Mouse (Mus musculus): ENCODE data around the gene Slc25a21. TPM values are rescaled to one million over a fixed set of nuclear protein-coding genes. Genes with fewer than 3 reads are reported as not detected.

The Slc25a21 gene
- polyA plus RNA-seq, 1 experiment from 2014 or later, result 12.6 TPM

GRCm38 (mm10) chr12:57016324-57016723 lies 180.9 kb downstream of the Slc25a21 start:
- Histone ChIP-seq H3K27ac (ENCODE audit: low read depth) (no peak overlapping the region), H3K27me3 (ENCODE audit: insufficient read depth, low read length) (no peaks in the 10 kb centered on the region), H3K9ac (replicated peaks) (no peak overlapping the region), H3K4me2 (ENCODE audit: low read depth, low read length) (no peak overlapping the region), H3K36me3 (replicated peaks; ENCODE audit: insufficient read depth, low read length) (no peaks in the 10 kb centered on the region), H3K4me1 (ENCODE audit: insufficient read depth) (no peaks in the 10 kb centered on the region), H3K9me3 (ENCODE audit: low read length) (no peaks in the 10 kb centered on the region), H3K4me3 (ENCODE audit: low read depth, low read length) (no peak overlapping the region)
- ATAC-seq (no peak), DNase-seq (no peak)
- TF ChIP-seq CTCF (IDR thresholded peaks at IDR 0.05; ENCODE audit: low read depth) (no peak), EP300 (IDR thresholded peaks at IDR 0.05; ENCODE audit: low read depth) (no peak)
- 76% methylated on average over 3 of the region's 3 CpGs for WGBS (ENCODE audit: insufficient replicate concordance)

DNA sequence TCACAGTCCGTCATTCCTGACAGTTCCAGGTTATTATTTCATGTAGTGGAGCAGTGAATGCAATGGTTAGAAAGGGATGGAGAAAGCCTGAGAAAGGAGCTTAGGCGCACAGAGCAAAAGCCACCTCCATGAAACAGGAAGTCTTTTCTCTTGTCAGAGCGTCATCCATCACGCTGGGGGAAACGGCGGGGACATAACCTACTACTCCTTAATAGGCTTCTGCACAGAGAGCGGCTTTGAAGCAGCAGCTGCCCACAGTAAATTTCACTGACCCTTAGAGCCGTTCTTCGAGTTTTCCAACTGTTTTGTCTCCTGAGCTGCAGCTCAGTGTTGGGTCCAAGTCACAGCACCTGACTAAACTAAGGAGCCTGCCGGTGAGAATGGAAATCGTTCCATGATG lies 188.3 kb downstream of the Slc25a21 start:
- Histone ChIP-seq H3K4me3 (ENCODE audit: low read depth, low read length) (no peak overlapping the region), H3K9ac (replicated peaks) (no peak overlapping the region), H3K4me1 (ENCODE audit: insufficient read depth) (no peaks in the 10 kb centered on the region), H3K27me3 (ENCODE audit: insufficient read depth, low read length) (no peaks in the 10 kb centered on the region), H3K9me3 (ENCODE audit: low read length) (no peaks in the 10 kb centered on the region), H3K4me2 (ENCODE audit: low read depth, low read length) (no peak overlapping the region), H3K27ac (ENCODE audit: low read depth) (no peak overlapping the region), H3K36me3 (replicated peaks; ENCODE audit: insufficient read depth, low read length) (no peaks in the 10 kb centered on the region)
- ATAC-seq, result no peak
- no peak for TF ChIP-seq EP300 (IDR thresholded peaks at IDR 0.05; ENCODE audit: low read depth)
- no peak for TF ChIP-seq CTCF (IDR thresholded peaks at IDR 0.05; ENCODE audit: low read depth)
- 49% methylated on average over 11 of the region's 11 CpGs for whole genome bisulfite sequencing (ENCODE audit: insufficient replicate concordance)
- DNase-seq, result no peak

GRCm38 (mm10) chr12:56986049-56986448 lies 211.2 kb downstream of the Slc25a21 start:
- no peak overlapping the region for H3K4me2 ChIP-seq (ENCODE audit: low read depth, low read length)
- ATAC-seq (no peak), DNase-seq (peak; percentile 64)
- no peaks in the 10 kb centered on the region for H3K36me3 ChIP-seq (replicated peaks; ENCODE audit: insufficient read depth, low read length)
- H3K9ac ChIP-seq (replicated peaks), result no peak overlapping the region
- TF ChIP-seq EP300 (IDR thresholded peaks at IDR 0.05; ENCODE audit: low read depth) (no peak), CTCF (IDR thresholded peaks at IDR 0.05; ENCODE audit: low read depth) (peak; percentile 90)
- H3K27me3 ChIP-seq (ENCODE audit: insufficient read depth, low read length), result no peaks in the 10 kb centered on the region
- no peak overlapping the region for H3K4me3 ChIP-seq (ENCODE audit: low read depth, low read length)
- H3K27ac ChIP-seq (ENCODE audit: low read depth), result no peak overlapping the region
- H3K4me1 ChIP-seq (ENCODE audit: insufficient read depth), result no peaks in the 10 kb centered on the region
- 9% methylated on average over 5 of the region's 5 CpGs for WGBS (ENCODE audit: insufficient replicate concordance)
- H3K9me3 ChIP-seq (ENCODE audit: low read length), result no peaks in the 10 kb centered on the region

DNA sequence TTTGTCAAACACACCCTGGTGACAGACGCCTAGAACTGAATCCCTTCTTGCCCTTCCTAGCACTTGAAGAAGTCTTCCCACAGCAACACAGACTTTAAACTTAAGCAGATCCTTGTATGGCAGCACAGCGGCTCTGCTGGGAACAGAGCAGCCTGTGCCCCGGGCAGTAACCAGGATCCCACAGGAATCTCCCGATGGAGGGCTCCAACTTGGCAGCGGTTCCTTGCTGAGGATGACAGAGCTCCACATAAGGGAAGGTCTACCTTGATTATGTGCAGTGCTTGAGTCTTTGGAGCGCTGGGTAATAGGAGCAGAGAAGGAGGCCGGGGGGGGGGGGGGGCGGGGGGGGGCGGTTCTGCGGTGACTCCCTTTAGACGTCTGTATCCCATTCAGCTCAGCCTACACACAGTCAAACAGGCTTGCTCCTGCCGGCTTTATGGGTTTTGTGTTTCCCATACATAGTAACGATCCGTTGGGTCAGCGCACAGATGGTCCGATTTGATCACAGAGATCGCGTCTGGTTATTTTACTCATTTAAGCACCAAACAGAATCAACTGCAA lies 215.1 kb downstream of the Slc25a21 start:
- TF ChIP-seq EP300 (IDR thresholded peaks at IDR 0.05; ENCODE audit: low read depth), result no peak
- TF ChIP-seq CTCF (IDR thresholded peaks at IDR 0.05; ENCODE audit: low read depth), result no peak
- Histone ChIP-seq H3K27ac (ENCODE audit: low read depth) (no peak overlapping the region), H3K36me3 (replicated peaks; ENCODE audit: insufficient read depth, low read length) (no peaks in the 10 kb centered on the region), H3K9me3 (ENCODE audit: low read length) (no peaks in the 10 kb centered on the region), H3K4me3 (ENCODE audit: low read depth, low read length) (no peak overlapping the region), H3K4me2 (ENCODE audit: low read depth, low read length) (no peak overlapping the region), H3K9ac (replicated peaks) (no peak overlapping the region), H3K4me1 (ENCODE audit: insufficient read depth) (no peaks in the 10 kb centered on the region), H3K27me3 (ENCODE audit: insufficient read depth, low read length) (no peaks in the 10 kb centered on the region)
- ATAC-seq (no peak), DNase-seq (no peak)
- WGBS (ENCODE audit: insufficient replicate concordance), result 83% methylated on average over 16 of the region's 18 CpGs

GRCm38 (mm10) chr12:56975256-56975655 lies 222.0 kb downstream of the Slc25a21 start:
- Histone ChIP-seq H3K27ac (ENCODE audit: low read depth) (no peak overlapping the region), H3K36me3 (replicated peaks; ENCODE audit: insufficient read depth, low read length) (no peaks in the 10 kb centered on the region), H3K9ac (replicated peaks) (no peak overlapping the region), H3K4me3 (ENCODE audit: low read depth, low read length) (no peak overlapping the region), H3K27me3 (ENCODE audit: insufficient read depth, low read length) (no peaks in the 10 kb centered on the region), H3K9me3 (ENCODE audit: low read length) (no peaks in the 10 kb centered on the region), H3K4me2 (ENCODE audit: low read depth, low read length) (no peak overlapping the region), H3K4me1 (ENCODE audit: insufficient read depth) (no peaks in the 10 kb centered on the region)
- 84% methylated on average over 6 of the region's 6 CpGs for WGBS (ENCODE audit: insufficient replicate concordance)
- TF ChIP-seq CTCF (IDR thresholded peaks at IDR 0.05; ENCODE audit: low read depth) (no peak), EP300 (IDR thresholded peaks at IDR 0.05; ENCODE audit: low read depth) (no peak)
- no peak for ATAC-seq
- no peak for DNase-seq

DNA sequence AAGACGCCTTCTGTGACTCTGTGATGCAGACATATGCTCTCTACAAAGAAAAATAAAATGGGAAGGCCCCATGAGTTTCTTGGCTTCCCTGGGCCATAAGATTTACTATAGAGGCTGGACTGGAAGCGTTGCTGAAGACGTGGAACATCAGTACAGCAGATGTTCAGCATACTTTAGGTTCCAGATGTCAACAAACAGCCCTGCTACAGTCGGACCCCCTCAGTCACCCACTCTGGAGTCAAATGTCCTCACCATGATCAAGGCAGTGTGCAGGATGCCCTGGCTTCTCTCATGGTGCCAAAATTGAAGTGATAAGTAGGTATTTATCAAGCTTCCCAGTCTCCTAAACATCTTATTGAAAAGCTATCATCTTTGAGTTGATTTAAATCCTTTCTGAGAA lies 234.0 kb downstream of the Slc25a21 start:
- WGBS (ENCODE audit: insufficient replicate concordance), result 72% methylated on average over 4 of the region's 4 CpGs
- Histone ChIP-seq H3K4me1 (ENCODE audit: insufficient read depth) (no peaks in the 10 kb centered on the region), H3K27me3 (ENCODE audit: insufficient read depth, low read length) (no peaks in the 10 kb centered on the region), H3K9ac (replicated peaks) (no peak overlapping the region), H3K27ac (ENCODE audit: low read depth) (no peak overlapping the region), H3K4me2 (ENCODE audit: low read depth, low read length) (no peak overlapping the region), H3K36me3 (replicated peaks; ENCODE audit: insufficient read depth, low read length) (no peaks in the 10 kb centered on the region), H3K4me3 (ENCODE audit: low read depth, low read length) (no peak overlapping the region), H3K9me3 (ENCODE audit: low read length) (no peaks in the 10 kb centered on the region)
- TF ChIP-seq CTCF (IDR thresholded peaks at IDR 0.05; ENCODE audit: low read depth) (no peak), EP300 (IDR thresholded peaks at IDR 0.05; ENCODE audit: low read depth) (no peak)
- ATAC-seq (no peak), DNase-seq (no peak)

Measured in liver, postnatal 0 days (tissue).